Mouse (Mus musculus): ENCODE data around the gene Tex16. TPM values are rescaled to one million over a fixed set of nuclear protein-coding genes. Genes with fewer than 3 reads are reported as not detected.

Gene Tex16
- 0.16 TPM in 1 of 2 replicates, not detected in the other for polyA plus RNA-seq (2015; fragmentation: Nextera tagmentation; extraction: Ambion mirVana)

GRCm38 (mm10) chrX:112010707-112011106 lies at the start of gene Tex16:
Gene Tex16 (plus strand): TSS chrX:112011007.
- H3K27ac ChIP-seq (replicated peaks) = no peak within 1 kb of the TSS
- ATAC-seq (ENCODE audit: extremely low read depth, insufficient number of reproducible peaks, low FRiP score, low TSS enrichment) = no peak
- H3K9me3 ChIP-seq = no peaks in the 10 kb centered on the region
- H3K4me3 ChIP-seq = no peak within 1 kb of the TSS
- no peak within 1 kb of the TSS for H3K9ac ChIP-seq
- no peak within 1 kb of the TSS for H3K4me2 ChIP-seq
- H3K4me1 ChIP-seq = no peaks in the 10 kb centered on the region
- no peaks in the 10 kb centered on the region for H3K36me3 ChIP-seq
- H3K27me3 ChIP-seq (replicated peaks) = no peaks in the 10 kb centered on the region

DNA sequence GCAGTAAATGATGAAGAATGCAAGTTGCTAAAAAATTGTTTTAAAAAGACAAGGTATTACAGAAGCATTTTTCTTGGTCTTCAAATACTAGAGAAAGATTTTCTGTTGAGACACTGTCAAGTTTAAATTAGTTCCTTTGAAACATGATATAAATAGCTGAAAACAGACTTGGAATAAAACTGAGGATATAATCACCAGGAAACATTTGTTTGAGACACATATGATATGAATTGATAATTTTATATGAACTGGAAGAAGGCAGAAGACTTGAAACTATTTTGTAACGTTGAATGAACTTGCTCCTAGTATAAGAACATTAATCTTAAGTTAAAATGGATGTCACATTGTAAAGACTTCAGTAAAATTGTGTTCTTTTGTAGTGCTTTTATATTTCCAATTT lies 11.1 kb upstream of the Tex16 start:
- H3K4me3 ChIP-seq = no peak overlapping the region
- H3K9me3 ChIP-seq = no peaks in the 10 kb centered on the region
- no peak overlapping the region for H3K9ac ChIP-seq
- no peak overlapping the region for H3K4me2 ChIP-seq
- H3K27me3 ChIP-seq (replicated peaks) = no peaks in the 10 kb centered on the region
- H3K36me3 ChIP-seq = no peaks in the 10 kb centered on the region
- H3K4me1 ChIP-seq = no peaks in the 10 kb centered on the region
- 15% methylated on average over 1 of the region's 1 CpGs for WGBS
- no peak overlapping the region for H3K27ac ChIP-seq (replicated peaks)
- no peak for ATAC-seq (ENCODE audit: extremely low read depth, insufficient number of reproducible peaks, low FRiP score, low TSS enrichment)

Other genes with a start within 250 kb of the Tex16 start
- 0.48 and 0.66 TPM in 2 replicates for gene Gm45194, start 119.6 kb upstream of the Tex16 start, polyA plus RNA-seq (2015; fragmentation: Nextera tagmentation; extraction: Ambion mirVana)
- not detected in 2 replicates for gene 4933403O08Rik, start 228.0 kb downstream of the Tex16 start, polyA plus RNA-seq (2015; fragmentation: Nextera tagmentation; extraction: Ambion mirVana)

All from heart, embryonic 13.5 days (tissue).